Mouse (Mus musculus) urinary bladder, postnatal 4 days (tissue): ENCODE data around the gene Dgki.

Experiments
- DNase-seq, 2 experiments: peaks; one replicate each; pipeline ENCODE4 v3.0.0; 2021 to 2022; ENCODE audit warnings: low spot score in 2 of 2

Gene Dgki

GRCm38 (mm10) chr6:36926455-36926854, 373.5 kb downstream of the Dgki start:
- no peak for DNase-seq

- no peak for DNase-seq
Observed at GRCm38 (mm10) chr6:36922006-36922405, 378.0 kb downstream of the Dgki start.

- no peak for DNase-seq
Observed at GRCm38 (mm10) chr6:36911586-36911985, 388.4 kb downstream of the Dgki start.

GRCm38 (mm10) chr6:36907191-36907590, 392.8 kb downstream of the Dgki start:
- DNase-seq: no peak

- DNase-seq: no peak
Observed at GRCm38 (mm10) chr6:36905965-36906364, 394.0 kb downstream of the Dgki start.

- DNase-seq: no peak
Observed at GRCm38 (mm10) chr6:36904911-36905310, 395.1 kb downstream of the Dgki start.

GRCm38 (mm10) chr6:36903821-36904220, 396.2 kb downstream of the Dgki start:
- DNase-seq: no peak

- DNase-seq: no peak
Observed at GRCm38 (mm10) chr6:36903159-36903794, 396.7 kb downstream of the Dgki start.

GRCm38 (mm10) chr6:36899872-36900271, 400.1 kb downstream of the Dgki start:
- no peak for DNase-seq

- DNase-seq: no peak
Observed at GRCm38 (mm10) chr6:36898412-36898811, 401.6 kb downstream of the Dgki start.

GRCm38 (mm10) chr6:36897616-36898149, 402.3 kb downstream of the Dgki start:
- DNase-seq: no peak

- DNase-seq: no peak
Observed at GRCm38 (mm10) chr6:36896656-36897055, 403.3 kb downstream of the Dgki start.

- no peak for DNase-seq
Observed at GRCm38 (mm10) chr6:36891820-36892219, 408.2 kb downstream of the Dgki start.

- DNase-seq: no peak
Observed at GRCm38 (mm10) chr6:36890776-36891175, 409.2 kb downstream of the Dgki start.

- DNase-seq: peak in 1 of 2 experiments; percentile 68
Observed at GRCm38 (mm10) chr6:36890296-36890695, 409.7 kb downstream of the Dgki start.

- DNase-seq: no peak
Observed at GRCm38 (mm10) chr6:36881309-36881708, 418.7 kb downstream of the Dgki start.

GRCm38 (mm10) chr6:36880643-36881263, 419.2 kb downstream of the Dgki start:
- DNase-seq: no peak

GRCm38 (mm10) chr6:36877399-36877798, 422.6 kb downstream of the Dgki start:
- DNase-seq: no peak

GRCm38 (mm10) chr6:36876426-36876825, 423.6 kb downstream of the Dgki start:
- DNase-seq: no peak

- no peak for DNase-seq
Observed at GRCm38 (mm10) chr6:36875926-36876325, 424.1 kb downstream of the Dgki start.

- DNase-seq: no peak
Observed at GRCm38 (mm10) chr6:36872876-36873275, 427.1 kb downstream of the Dgki start.

- DNase-seq: no peak
Observed at GRCm38 (mm10) chr6:36868217-36868616, 431.8 kb downstream of the Dgki start.

- no peak for DNase-seq
Observed at GRCm38 (mm10) chr6:36858258-36859041, 441.5 kb downstream of the Dgki start.
